Mouse (Mus musculus) adrenal gland, adult 2 months (tissue): Measurements from ENCODE around the gene Ddx17. TPM values are rescaled to one million over a fixed set of nuclear protein-coding genes. Genes with fewer than 3 reads are reported as not detected.

ENCODE experiments used
- DNase-seq: peaks from one replicate; pipeline ENCODE4 v3.0.0; 2021
- polyA plus RNA-seq: library from polyadenylated mRNA; depleted of rRNA; stranded (reverse); fragments of >200 nt; gene quantifications from 2 replicates; pipeline ENCODE4 v1.2.3, GENCODE M21; 2012
- total RNA-seq, 2 experiments: library from RNA; stranded (reverse); gene quantifications; 2 replicates each; pipeline ENCODE4 v1.2.3; 2021

Gene Ddx17
- total and polyA plus RNA-seq, 3 experiments, result 230 to 257 (median 248) TPM

GRCm38 (mm10) chr15:79518571-79518970 lies 28.0 kb downstream of the Ddx17 start:
- no peak for DNase-seq

DNA sequence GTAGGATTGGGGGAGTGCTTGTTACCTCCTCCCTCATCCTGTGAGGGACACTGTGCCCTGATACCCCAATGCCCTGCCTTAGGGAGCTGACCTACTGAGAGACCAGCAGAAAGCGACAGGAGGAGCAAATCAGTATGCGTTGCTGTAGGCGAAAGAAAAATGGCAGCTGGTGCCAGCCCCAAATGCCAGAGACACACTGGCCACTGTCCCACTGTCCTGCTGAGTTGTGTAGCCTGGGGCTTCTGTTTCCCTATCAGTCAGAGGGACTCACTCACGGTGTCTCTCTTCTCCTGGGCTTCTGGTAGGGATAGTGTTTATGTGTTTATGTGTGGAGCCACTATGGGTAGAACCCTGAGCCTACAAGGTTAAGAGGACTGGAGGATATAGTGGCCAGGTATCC lies 28.8 kb downstream of the Ddx17 start:
- DNase-seq, result no peak

- peak; percentile 89 for DNase-seq
These were observed 30.1 kb downstream of the Ddx17 start, which contains the start of gene Kdelr3 for GRCm38 (mm10) chr15:79516171-79517096. Gene Kdelr3 (plus strand): TSS chr15:79516411.

DNA sequence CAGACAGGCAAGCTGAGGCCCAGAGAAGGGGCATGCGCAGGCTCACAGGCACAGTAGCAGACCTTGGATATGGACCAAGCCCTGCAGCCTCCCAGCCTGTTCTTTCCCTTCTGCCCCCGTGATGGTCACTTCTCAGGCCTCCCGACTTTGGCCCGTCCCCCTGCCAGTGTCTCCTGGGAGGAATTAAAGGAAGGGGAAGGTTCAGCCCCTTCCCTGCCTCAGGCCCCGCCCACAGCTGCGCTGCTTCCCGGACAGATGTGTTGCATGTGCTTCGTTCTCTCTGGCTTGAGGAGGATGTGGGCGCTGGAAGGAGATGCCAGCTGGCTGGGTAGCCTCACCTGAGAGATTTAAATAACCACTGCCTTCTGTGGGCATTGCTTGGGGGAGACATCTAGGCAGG lies 32.6 kb downstream of the Ddx17 start:
- no peak for DNase-seq

- DNase-seq, result peak; percentile 91
These were observed 34.8 kb downstream of the Ddx17 start for GRCm38 (mm10) chr15:79511553-79512320.

DNA sequence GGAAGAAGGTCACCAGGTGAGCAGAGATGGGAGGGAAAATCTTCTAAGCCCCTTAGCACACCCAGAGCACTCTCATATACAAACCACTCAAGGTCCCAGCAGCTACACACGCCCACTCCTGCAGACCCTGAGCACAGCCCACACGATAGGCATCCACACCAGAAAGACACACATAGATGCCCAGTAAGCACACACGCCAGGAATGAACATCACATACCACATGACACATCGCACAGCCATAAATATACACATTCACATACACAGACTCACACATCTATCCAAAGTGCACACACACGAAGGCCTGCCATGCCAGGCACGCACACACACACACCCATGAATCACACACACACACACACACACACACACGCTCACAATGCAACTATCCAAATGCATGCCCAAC lies 36.1 kb downstream of the Ddx17 start:
- DNase-seq, result no peak

GRCm38 (mm10) chr15:79509998-79510397 lies 36.5 kb downstream of the Ddx17 start:
- no peak for DNase-seq

GRCm38 (mm10) chr15:79507055-79507828 lies 39.3 kb downstream of the Ddx17 start:
- DNase-seq, result no peak

DNA sequence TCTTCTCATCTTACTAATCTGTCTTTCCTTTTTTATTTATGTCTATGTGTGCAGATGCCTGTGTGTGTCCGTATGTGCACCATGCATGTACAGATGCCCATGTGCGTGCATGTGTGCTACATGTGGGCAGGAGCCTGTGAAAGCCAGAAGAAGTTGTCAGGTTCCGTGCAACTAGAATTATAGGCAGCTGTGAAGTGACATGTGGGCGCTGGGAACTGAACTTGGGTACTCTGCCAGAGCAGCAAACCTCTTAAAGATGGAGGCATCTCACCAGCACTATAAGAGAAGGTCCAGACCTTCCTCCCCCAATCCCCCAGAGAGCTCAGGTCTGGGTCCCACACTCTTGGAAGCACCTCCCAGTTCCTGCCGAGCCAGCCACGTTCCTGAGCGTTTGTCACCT lies 40.1 kb downstream of the Ddx17 start:
- DNase-seq, result no peak

GRCm38 (mm10) chr15:79505616-79506283 lies 40.8 kb downstream of the Ddx17 start:
- peak; percentile 74 for DNase-seq

- no peak for DNase-seq
These were observed 41.7 kb downstream of the Ddx17 start, which contains the start of gene Kcnj4 for GRCm38 (mm10) chr15:79504707-79505452. Gene Kcnj4 (minus strand): TSS chr15:79505241.

GRCm38 (mm10) chr15:79503438-79503837 lies 43.1 kb downstream of the Ddx17 start:
- DNase-seq, result peak; percentile 83

DNA sequence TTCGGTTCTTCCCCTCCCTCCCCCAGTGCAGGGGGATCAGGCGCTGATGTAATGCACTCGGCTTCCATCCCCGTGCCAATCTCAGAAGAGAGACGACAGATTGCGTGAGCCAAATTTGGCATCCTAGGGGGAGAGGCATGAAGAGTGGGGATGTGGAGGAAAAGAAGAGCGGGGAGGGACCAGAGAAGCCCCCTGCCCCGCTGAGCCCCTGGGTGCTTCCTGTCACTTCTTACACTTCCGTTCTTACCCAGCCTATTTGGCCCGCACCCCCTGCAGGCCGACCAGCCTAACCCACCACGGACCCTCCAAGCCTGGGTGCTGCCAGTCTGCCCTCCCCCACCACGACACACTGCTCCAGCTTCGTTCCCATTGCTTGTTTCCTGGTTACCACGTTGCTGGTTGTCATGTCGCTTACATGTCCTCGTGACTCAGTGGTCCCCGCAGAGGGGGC lies 43.6 kb downstream of the Ddx17 start:
- DNase-seq, result no peak

GRCm38 (mm10) chr15:79500110-79500509 lies 46.4 kb downstream of the Ddx17 start:
- DNase-seq, result no peak

- DNase-seq, result no peak
These were observed 53.0 kb downstream of the Ddx17 start for GRCm38 (mm10) chr15:79493527-79493926.

DNA sequence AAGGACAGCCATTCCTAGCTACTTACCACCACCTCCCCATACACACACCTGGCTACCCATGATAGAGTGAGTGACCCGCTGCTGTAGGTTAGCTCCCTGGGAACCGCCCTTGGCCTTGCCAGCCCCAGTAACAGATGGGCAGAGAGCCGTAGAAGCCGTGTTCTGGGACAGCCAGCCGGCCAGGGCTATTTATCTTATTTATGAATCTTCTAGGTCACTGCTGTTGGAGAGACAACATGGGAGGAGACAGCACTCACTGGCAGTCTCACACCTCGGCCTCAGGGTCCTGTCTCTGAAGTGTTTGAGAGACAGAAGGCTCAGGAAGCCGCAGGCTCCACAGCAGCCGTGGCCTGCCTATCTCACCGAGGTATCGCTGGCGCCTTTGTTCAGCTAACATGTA lies 57.1 kb downstream of the Ddx17 start:
- DNase-seq, result peak; percentile 65

- no peak for DNase-seq
These were observed 65.3 kb downstream of the Ddx17 start for GRCm38 (mm10) chr15:79481181-79481688.
